Mouse (Mus musculus): ENCODE data around the gene Pik3ap1. TPM values are rescaled to one million over a fixed set of nuclear protein-coding genes. Genes with fewer than 3 reads are reported as not detected.

Gene Pik3ap1
- total RNA-seq, 2 experiments from 2014 or later = 2.4 to 2.6 TPM

- DNase-seq (ENCODE audit: low spot score in 2 of 2) = no peak
Measured at GRCm38 (mm10) chr19:41282718-41283117, 102.2 kb downstream of the Pik3ap1 start.

GRCm38 (mm10) chr19:41282216-41282615 lies 102.7 kb downstream of the Pik3ap1 start:
- no peak for DNase-seq (ENCODE audit: low spot score in 2 of 2)

- no peak for DNase-seq (ENCODE audit: low spot score in 2 of 2)
Measured at GRCm38 (mm10) chr19:41279724-41280244, 105.1 kb downstream of the Pik3ap1 start.

GRCm38 (mm10) chr19:41278606-41279005 lies 106.3 kb downstream of the Pik3ap1 start:
- DNase-seq (ENCODE audit: low spot score in 2 of 2) = no peak

GRCm38 (mm10) chr19:41275588-41275987 lies 109.3 kb downstream of the Pik3ap1 start:
- DNase-seq (ENCODE audit: low spot score in 2 of 2) = no peak

GRCm38 (mm10) chr19:41270906-41271305 lies 114.0 kb downstream of the Pik3ap1 start:
- DNase-seq (ENCODE audit: low spot score in 2 of 2) = no peak

- peak; percentile 60 to 63 for DNase-seq (ENCODE audit: low spot score in 2 of 2)
Measured at GRCm38 (mm10) chr19:41270151-41270727, 114.7 kb downstream of the Pik3ap1 start.

GRCm38 (mm10) chr19:41266251-41266901 lies 118.5 kb downstream of the Pik3ap1 start:
- no peak for DNase-seq (ENCODE audit: low spot score in 2 of 2)

GRCm38 (mm10) chr19:41264331-41264799 lies 120.5 kb downstream of the Pik3ap1 start:
- DNase-seq (ENCODE audit: low spot score in 2 of 2) = no peak

- peak; percentile 84 to 92 for DNase-seq (ENCODE audit: low spot score in 2 of 2)
Measured at GRCm38 (mm10) chr19:41263630-41264295, 121.1 kb downstream of the Pik3ap1 start, which contains the start of gene Tm9sf3. Gene Tm9sf3 (minus strand): TSS chr19:41263997.

- peak; percentile 44 to 71 for DNase-seq (ENCODE audit: low spot score in 2 of 2)
Measured at GRCm38 (mm10) chr19:41262712-41263629, 121.9 kb downstream of the Pik3ap1 start.

GRCm38 (mm10) chr19:41260736-41261135 lies 124.2 kb downstream of the Pik3ap1 start:
- no peak for DNase-seq (ENCODE audit: low spot score in 2 of 2)

- no peak for DNase-seq (ENCODE audit: low spot score in 2 of 2)
Measured at GRCm38 (mm10) chr19:41259256-41259655, 125.6 kb downstream of the Pik3ap1 start.

- peak; percentile 10 to 11 for DNase-seq (ENCODE audit: low spot score in 2 of 2)
Measured at GRCm38 (mm10) chr19:41258707-41259106, 126.2 kb downstream of the Pik3ap1 start.

- DNase-seq (ENCODE audit: low spot score in 2 of 2) = no peak
Measured at GRCm38 (mm10) chr19:41254584-41254983, 130.3 kb downstream of the Pik3ap1 start.

- no peak for DNase-seq (ENCODE audit: low spot score in 2 of 2)
Measured at GRCm38 (mm10) chr19:41248968-41249367, 135.9 kb downstream of the Pik3ap1 start.

GRCm38 (mm10) chr19:41248271-41248670 lies 136.6 kb downstream of the Pik3ap1 start:
- DNase-seq (ENCODE audit: low spot score in 2 of 2) = no peak

GRCm38 (mm10) chr19:41246271-41246670 lies 138.6 kb downstream of the Pik3ap1 start:
- DNase-seq (ENCODE audit: low spot score in 2 of 2) = no peak

GRCm38 (mm10) chr19:41244581-41244980 lies 140.3 kb downstream of the Pik3ap1 start:
- peak; percentile 23 to 56 for DNase-seq (ENCODE audit: low spot score in 2 of 2)

- no peak for DNase-seq (ENCODE audit: low spot score in 2 of 2)
Measured at GRCm38 (mm10) chr19:41241997-41242396, 142.9 kb downstream of the Pik3ap1 start.

- DNase-seq (ENCODE audit: low spot score in 2 of 2) = no peak
Measured at GRCm38 (mm10) chr19:41233698-41234097, 151.2 kb downstream of the Pik3ap1 start.

Data from left cerebral cortex, adult 18-20 months (tissue).